Mouse (Mus musculus) Patski (cell line): ENCODE results near the gene Ngf. TPM values are rescaled to one million over a fixed set of nuclear protein-coding genes. Genes with fewer than 3 reads are reported as not detected.

Experiments
- ATAC-seq: fragments of 100-300 bp; one replicate; pipeline ENCODE4 v1.8.0; 2021
- CTCF ChIA-PET: fragments of 350-600 bp; sonication (Branson Sonifier 250); formaldehyde crosslinking; loops from one replicate; lab custom pipeline; 2022; ENCODE audit warnings: inconsistent platforms; lab: Charles Lee
- POLR2A ChIA-PET: fragments of 350-600 bp; sonication (Branson Sonifier 250); formaldehyde crosslinking; loops from one replicate; lab custom pipeline; 2022; ENCODE audit warnings: antibody characterized with exemption, inconsistent platforms; lab: Charles Lee
- DNase-seq: peaks from one replicate; pipeline ENCODE4 v3.0.0-alpha.2; 2011; ENCODE audit warnings: low read depth, low spot score
- H3K27me3 ChIP-seq: fragments of 371-371 bp; one replicate; pipeline ENCODE4 v1.5.1; 2021
- CTCF ChIP-seq: fragments of 100-300 bp; IDR thresholded peaks from one replicate; pipeline ENCODE4 v1.5.1; 2021
- in situ Hi-C: fragments of 300-500 bp; cut with MboI; formaldehyde crosslinking; loops from 3 replicates; pipeline ENCODE4 v1.11.1; 2018; ENCODE audit warnings: low pct_unique_long_range_greater_than_20kb, mixed read lengths
- polyA plus RNA-seq: library from polyadenylated mRNA; unstranded; gene quantifications from one replicate; pipeline ENCODE4 v1.2.3, GENCODE M21; 2021

The Ngf gene
- polyA plus RNA-seq, 1 experiment from 2014 or later = not detected

- DNase-seq = no peak
- no peak for ATAC-seq
- TF ChIP-seq CTCF = no peak
- in situ Hi-C loops = no loop called here
- H3K27me3 ChIP-seq = no peaks in the 10 kb centered on the region
- ChIA-PET POLR2A (no interaction called here), CTCF (interaction anchor here (1.1 kb wide), 2 partner anchors 9 to 16 kb away, joined by 3 read pairs; no protein-coding TSS in a partner anchor)
These were observed 36.3 kb downstream of the Ngf start for GRCm38 (mm10) chr3:102506061-102506460.

GRCm38 (mm10) chr3:102507666-102508260 lies 38.0 kb downstream of the Ngf start:
- POLR2A ChIA-PET = no interaction called here
- in situ Hi-C loops = no loop called here
- DNase-seq (no peak), ATAC-seq (no peak)
- no peak for TF ChIP-seq CTCF
- H3K27me3 ChIP-seq = no peaks in the 10 kb centered on the region
- CTCF ChIA-PET = interaction anchor here (0.6 kb wide), 1 partner anchor 64 kb away, joined by 3 read pairs; no protein-coding TSS in a partner anchor

- no peak for TF ChIP-seq CTCF
- POLR2A ChIA-PET = no interaction called here
- no peaks in the 10 kb centered on the region for H3K27me3 ChIP-seq
- no peak for DNase-seq
- no peak for ATAC-seq
- CTCF ChIA-PET = interaction anchor here (0.6 to 2.1 kb wide), 2 partner anchors 15 to 63 kb away, joined by 3 to 6 read pairs; no protein-coding TSS in a partner anchor
- in situ Hi-C loops = no loop called here
These were observed 38.7 kb downstream of the Ngf start for GRCm38 (mm10) chr3:102508455-102508854.

- ChIA-PET CTCF (interaction anchor here (1.0 to 2.1 kb wide), 2 partner anchors 8 to 16 kb away, joined by 3 to 6 read pairs; no protein-coding TSS in a partner anchor), POLR2A (no interaction called here)
- ATAC-seq (no peak), DNase-seq (no peak)
- no peak for TF ChIP-seq CTCF
- in situ Hi-C loops = no loop called here
- no peaks in the 10 kb centered on the region for H3K27me3 ChIP-seq
These were observed 39.9 kb downstream of the Ngf start for GRCm38 (mm10) chr3:102509601-102510000.

- in situ Hi-C loops = no loop called here
- TF ChIP-seq CTCF = no peak
- H3K27me3 ChIP-seq = no peaks in the 10 kb centered on the region
- CTCF ChIA-PET = no interaction called here
- DNase-seq = no peak
- POLR2A ChIA-PET = no interaction called here
- ATAC-seq = no peak
These were observed 47.2 kb downstream of the Ngf start for GRCm38 (mm10) chr3:102516937-102517336.

- ChIA-PET CTCF (no interaction called here), POLR2A (no interaction called here)
- in situ Hi-C loops = no loop called here
- no peaks in the 10 kb centered on the region for H3K27me3 ChIP-seq
- ATAC-seq (no peak), DNase-seq (no peak)
- TF ChIP-seq CTCF = no peak
These were observed 51.3 kb downstream of the Ngf start for GRCm38 (mm10) chr3:102521061-102521460.

GRCm38 (mm10) chr3:102523711-102524110 lies 54.0 kb downstream of the Ngf start:
- no peak for TF ChIP-seq CTCF
- H3K27me3 ChIP-seq = no peaks in the 10 kb centered on the region
- ChIA-PET POLR2A (no interaction called here), CTCF (interaction anchor here (1.9 kb wide), 1 partner anchor 11 kb away, joined by 6 read pairs; no protein-coding TSS in a partner anchor)
- ATAC-seq = no peak
- in situ Hi-C loops = no loop called here
- DNase-seq = no peak

GRCm38 (mm10) chr3:102524951-102525350 lies 55.2 kb downstream of the Ngf start:
- TF ChIP-seq CTCF = no peak
- DNase-seq (no peak), ATAC-seq (no peak)
- ChIA-PET POLR2A (no interaction called here), CTCF (no interaction called here)
- in situ Hi-C loops = no loop called here
- no peaks in the 10 kb centered on the region for H3K27me3 ChIP-seq

- ChIA-PET POLR2A (no interaction called here), CTCF (no interaction called here)
- in situ Hi-C loops = no loop called here
- ATAC-seq (no peak), DNase-seq (no peak)
- TF ChIP-seq CTCF = no peak
- H3K27me3 ChIP-seq = no peaks in the 10 kb centered on the region
These were observed 56.1 kb downstream of the Ngf start for GRCm38 (mm10) chr3:102525856-102526255.

- CTCF ChIA-PET = no interaction called here
- POLR2A ChIA-PET = interaction anchor here (0.6 kb wide), 1 partner anchor 25 kb away, joined by 4 read pairs; no protein-coding TSS in a partner anchor
- H3K27me3 ChIP-seq = no peaks in the 10 kb centered on the region
- DNase-seq = no peak
- no peak for TF ChIP-seq CTCF
- in situ Hi-C loops = no loop called here
- no peak for ATAC-seq
These were observed 56.8 kb downstream of the Ngf start for GRCm38 (mm10) chr3:102526481-102526880.

- H3K27me3 ChIP-seq = no peaks in the 10 kb centered on the region
- in situ Hi-C loops = no loop called here
- ATAC-seq (no peak), DNase-seq (no peak)
- TF ChIP-seq CTCF = no peak
- CTCF ChIA-PET = no interaction called here
- POLR2A ChIA-PET = no interaction called here
These were observed 65.0 kb downstream of the Ngf start for GRCm38 (mm10) chr3:102534744-102535143.
